Mouse (Mus musculus) inflammation-experienced regulatory T-cells, adult 6 months (primary cell): ENCODE measurements at regions not wholly inside any gene's neighbourhood (a gene's known extent, or its start where the extent isn't known, plus 50 kb on each side); places are given as distances from the start of the nearest gene placed in this dataset.
A peak's percentile ranks its signal among the peaks of the same experiment; 100 is the strongest.

Experiments used
- ATAC-seq: one replicate; pipeline ENCODE4 v1.8.0; 2017

DNA sequence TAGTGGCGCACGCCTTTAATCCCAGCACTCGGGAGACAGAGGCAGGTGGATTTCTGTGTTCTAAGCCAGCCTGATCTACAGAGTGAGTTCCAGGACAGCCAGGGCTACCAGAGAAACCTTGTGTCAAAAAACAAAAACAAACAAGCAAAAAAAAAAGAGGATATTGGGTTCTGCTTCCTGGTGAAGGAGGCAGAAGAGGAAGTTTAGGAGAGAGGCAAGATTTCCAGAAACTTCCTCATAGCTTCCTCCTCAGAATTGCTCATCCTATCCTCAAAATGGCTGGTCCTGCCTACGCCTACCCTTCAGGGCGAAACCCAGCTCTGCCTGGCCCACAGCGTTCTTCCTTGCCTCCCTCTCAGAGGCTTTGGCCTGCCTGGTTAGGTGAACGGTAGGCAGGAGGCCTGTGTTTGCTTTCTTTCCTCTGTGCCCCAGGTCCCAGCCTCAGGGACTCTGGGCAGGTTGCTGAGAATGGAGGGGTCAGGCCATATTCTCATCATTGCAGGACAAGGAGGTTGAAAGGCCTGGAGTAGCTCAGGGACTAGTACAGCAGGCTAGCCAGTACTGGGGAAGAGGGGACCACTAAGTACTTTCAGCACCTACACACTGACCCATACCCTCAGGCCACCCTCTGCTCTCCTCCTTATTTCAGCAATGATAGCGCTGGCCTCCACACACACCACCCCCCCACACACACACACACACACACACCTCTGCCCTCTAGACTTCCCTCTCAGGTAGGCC is 79.6 kb downstream of the Zfp36l2 start:
- ATAC-seq: no peak

DNA sequence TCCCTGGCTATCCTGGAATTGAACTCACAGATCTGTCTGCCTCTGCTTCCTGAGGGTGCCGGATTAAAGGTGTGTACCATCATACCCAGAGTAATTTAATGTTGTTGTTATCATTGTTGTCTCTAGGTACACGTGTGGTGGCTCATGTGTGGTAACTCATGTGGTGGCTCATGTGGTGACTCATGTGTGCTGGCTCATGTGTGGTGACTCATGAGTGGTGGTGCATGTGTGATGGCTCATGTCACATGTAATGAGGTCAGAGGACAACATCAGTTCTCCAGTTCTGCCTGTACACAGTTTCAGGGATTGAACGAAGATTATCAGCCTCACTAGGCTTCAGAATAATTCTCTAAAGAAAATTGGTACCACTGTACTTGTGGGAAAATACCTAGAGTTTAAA is 80.2 kb downstream of the Zfp36l2 start:
- ATAC-seq: no peak

DNA sequence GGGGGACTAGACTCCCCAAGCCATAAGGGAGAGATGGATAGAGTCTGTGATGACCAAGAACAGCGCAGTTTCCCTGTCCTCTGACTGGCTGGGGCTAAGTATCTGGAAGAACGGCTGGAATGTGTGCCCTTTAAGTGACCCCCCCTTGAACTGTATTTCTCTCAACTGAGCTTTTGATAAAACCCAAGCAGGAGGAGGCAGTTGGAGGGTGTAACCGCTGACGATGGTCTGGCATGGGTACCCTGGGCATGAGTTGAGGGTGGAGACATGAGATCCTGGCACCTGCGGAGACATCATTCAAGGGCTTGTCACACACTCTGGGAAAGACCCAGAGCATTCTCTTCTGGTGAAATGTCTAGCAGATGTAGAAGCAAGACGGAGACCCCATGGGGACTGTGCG is 83.5 kb downstream of the Zfp36l2 start:
- no peak for ATAC-seq

DNA sequence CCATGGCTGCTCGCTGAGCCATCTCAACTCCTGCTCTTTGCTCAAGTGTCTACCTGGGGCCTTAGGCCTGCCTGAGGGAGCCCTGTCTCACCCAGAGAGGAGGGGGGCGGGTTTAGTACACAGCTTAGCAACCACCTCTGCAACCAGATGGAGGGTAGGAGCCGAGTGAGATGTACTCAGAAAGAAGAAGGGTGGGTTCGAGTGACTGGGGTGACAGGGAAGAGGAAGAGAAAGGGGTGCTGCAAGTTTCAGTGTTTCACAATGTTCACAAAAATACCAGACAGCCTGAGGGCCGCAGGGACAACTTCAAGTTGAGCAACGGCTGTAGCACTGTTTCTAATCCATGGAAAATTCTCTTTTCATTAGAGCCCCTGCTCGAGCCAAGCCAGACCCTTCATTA is 84.4 kb downstream of the Zfp36l2 start:
- ATAC-seq: no peak

DNA sequence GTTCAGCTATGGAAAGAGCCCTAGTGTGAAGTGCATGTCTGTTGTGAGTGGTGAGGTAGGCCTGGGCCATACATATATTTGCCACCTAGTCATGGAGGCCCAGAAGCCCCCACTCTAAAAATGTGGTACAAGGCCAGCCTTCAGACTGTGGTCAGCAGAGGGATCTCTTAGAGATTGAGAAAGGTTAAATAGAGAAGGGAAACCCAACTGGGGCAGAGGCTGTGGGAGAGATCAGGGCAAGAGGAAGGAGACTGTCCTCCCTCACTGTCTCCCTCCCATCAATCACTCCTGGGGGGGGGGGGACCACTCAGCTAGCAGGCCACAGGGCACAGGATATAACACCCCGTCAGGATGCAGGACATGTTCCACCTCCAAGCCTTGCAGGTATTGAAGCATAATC is 86.1 kb downstream of the Zfp36l2 start:
- no peak for ATAC-seq

DNA sequence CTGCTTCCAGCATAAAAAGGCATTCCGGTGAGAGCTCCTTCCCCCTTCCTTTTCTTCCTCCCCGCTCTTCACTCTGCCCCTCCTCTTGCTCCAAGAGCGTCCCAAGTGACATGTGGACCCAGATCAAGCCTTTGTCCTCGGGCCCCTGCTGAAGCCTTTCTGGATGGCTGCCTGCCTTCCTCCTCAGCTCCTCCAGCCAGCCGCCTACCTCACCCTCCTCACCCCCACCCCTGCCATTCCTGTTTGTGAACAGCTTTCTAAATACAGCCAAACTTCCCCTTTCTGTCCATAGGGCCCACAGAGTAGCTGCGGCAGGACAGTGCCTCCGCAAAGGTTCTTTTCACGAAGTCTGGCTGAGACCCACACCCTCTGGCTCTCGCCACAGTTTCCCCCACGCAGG is 87.2 kb downstream of the Zfp36l2 start:
- ATAC-seq: no peak

DNA sequence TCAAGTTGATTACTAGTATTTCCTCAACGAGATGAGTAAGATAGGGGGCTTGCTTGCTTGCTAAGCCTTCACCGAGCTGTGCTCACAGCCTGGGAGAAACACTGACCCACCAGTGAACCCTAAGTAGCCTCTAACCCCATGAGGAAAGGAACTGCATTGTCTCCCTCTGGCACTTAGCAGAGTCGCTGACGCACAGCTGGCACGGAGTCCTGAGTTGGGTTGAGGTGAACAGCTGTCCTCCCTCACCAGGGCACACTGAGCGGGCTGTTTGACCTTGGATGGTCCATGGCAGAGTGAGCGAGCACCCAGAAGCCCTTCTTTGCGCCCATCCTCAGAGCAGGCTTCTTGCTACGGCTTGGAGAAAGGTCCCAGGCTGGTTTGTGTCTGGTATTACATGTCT is 88.0 kb downstream of the Zfp36l2 start:
- ATAC-seq: no peak

DNA sequence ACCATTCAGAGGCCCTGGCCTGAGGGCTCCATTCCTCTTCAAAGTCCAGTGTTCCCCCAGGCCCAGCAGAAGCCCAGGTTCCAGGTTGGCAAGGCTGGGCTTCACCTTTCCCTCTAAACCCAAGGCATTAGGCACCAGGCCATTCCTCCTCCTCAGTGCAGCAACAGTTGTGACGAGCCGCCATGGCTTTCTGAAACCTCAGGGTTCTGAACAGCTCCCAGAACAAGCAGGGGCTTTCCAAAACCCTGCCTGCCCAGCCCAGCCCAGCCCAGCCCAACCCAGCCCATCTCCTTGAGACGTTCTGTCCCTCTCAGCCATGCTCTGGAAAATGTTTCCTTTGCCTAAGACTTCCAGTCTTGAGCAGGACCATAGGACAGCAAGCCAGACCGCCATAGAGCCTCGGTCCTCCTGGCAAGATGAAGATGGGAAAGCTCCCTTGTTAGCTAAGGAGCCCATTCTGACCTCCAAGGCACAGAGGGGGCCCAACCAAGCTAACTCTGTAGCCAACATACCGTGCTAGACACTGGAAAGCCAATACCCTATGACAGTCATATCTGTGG is 89.8 kb downstream of the Zfp36l2 start:
- no peak for ATAC-seq

DNA sequence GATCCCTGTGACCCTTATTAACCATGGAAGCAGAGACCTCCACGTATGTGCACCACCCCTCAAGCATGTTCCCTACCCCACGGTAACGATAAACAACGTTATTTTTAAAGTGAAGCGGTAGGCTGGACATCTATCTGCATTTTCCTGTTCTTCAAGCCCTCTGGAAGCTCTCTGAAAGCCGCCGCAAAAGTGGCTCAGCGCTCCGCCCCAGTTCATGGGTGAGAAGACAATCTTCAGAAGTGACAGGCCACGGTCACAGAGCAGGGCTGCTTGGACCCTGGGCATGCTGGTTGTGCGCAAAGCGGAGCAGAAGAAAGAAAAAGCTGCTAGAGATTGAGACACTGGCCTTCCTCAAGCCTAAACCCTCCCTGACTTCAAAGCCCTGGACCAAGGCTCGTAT is 90.5 kb downstream of the Zfp36l2 start:
- no peak for ATAC-seq

DNA sequence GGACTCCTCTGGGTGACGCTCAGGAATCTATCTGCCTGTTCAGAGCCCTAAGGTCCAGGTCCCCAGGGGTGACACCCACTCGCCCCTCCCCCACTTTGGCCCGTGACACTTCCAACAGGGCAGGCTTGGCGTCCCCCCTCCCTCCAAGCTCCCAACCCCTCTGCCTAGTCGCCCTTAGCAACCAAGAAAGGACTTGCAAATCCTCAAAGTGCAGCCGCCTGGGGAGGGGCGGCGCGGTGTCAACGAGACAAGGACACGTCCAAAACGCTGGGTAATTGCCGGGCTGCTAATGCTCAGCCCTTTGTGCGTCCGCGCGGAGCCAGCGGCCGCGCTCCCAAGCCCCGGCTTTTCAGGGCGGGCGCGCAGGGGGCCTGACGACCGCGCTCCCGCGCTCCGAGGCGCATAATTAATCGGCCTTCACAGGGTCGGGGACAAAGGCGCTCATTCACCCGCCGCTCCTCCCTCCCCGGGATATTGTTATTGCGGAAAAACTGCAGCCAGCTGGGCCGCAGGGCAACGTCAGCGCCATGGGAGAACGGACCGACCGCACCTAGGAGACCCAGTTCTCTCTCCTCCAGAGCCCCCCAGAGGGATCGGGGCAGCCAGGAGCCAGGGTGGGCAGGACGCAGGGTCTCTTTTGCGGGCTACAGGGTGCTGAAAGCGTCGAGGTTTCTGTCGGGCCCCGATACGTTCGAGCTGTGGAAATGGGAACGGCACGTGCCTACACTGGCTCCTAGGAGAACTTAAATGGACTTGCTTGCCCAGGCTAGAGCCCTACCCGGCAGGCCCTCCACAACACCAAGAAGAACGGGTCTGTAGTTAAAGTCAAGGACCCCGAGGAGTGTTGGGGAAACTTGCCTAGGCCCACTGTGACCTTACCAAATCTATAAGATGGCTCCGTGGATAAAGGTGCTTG is 91.1 kb downstream of the Zfp36l2 start:
- ATAC-seq: no peak

DNA sequence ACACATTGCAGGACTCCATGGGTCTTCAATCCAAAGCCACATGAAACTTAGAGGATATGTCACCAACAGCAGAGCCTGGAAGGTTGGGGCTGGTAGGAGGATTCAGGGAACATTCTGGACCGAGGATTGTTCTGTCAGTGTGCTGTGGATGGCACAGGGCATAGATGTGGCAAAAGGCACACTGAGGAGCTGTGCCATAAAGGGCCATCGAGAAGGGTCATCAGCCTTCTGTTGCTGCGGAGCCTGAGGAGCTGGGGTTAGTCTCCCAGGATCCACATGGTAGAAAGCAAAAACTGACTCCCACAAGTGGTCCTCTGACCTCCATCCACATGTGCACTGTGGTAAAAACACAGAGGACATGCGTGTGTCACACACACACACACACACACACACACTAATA is 91.9 kb downstream of the Zfp36l2 start:
- ATAC-seq: no peak

DNA sequence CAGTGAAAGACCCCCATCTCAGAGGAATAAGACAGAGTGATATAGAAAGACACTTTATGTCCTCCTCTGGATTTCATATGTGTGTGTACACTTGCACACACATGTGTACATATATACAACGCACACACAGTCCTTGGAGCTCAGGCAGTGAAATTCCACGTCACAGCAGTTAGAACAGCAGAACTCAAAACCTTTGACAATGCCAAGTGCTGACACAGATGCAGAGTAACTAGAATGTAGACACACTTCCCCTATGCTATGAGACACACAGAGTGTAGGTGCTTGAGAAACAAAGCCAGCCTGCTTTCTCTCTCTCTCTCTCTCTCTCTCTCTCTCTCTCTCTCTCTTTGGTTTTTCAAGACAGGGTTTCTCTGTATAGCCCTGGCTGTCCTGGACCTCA is 92.7 kb downstream of the Zfp36l2 start:
- ATAC-seq: no peak

DNA sequence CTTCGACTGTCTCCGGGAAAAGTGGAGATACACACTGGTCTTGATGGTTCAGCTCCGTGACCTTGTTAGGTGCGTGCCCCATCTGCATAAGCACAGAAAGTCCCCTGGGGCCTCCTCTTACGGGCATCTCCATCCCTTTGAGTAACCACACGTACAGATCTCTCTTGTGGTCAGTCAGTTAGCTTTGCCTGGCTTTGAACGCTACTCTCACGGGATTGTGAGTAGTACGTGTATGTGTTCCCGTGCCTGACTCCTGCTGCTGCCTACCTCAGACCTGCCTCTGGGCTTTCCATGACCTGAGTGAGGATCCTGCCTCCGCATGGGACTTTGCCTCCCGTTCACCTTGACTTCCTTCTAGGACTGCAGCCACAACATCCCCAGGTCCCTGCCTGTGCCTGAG is 101.4 kb downstream of the Zfp36l2 start:
- ATAC-seq: no peak

DNA sequence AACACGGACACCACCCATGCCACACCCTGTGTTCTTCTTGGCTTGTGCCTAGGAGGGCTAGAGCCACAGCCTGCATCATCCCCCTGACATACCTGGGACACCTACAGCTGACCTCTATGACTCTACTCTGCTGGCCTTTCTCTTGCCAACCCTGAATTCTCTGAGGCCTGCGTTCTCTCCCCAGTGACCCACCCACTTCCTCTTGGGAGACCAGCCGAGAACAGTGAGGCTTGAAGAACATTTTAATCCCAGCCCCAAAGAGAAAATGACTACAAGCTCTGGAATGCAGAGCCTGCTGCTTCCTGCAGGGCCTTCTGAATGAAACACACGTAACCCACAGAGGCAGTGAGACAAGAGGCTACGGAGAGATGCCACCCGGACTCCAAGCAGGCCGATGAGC is 102.0 kb downstream of the Zfp36l2 start:
- no peak for ATAC-seq

DNA sequence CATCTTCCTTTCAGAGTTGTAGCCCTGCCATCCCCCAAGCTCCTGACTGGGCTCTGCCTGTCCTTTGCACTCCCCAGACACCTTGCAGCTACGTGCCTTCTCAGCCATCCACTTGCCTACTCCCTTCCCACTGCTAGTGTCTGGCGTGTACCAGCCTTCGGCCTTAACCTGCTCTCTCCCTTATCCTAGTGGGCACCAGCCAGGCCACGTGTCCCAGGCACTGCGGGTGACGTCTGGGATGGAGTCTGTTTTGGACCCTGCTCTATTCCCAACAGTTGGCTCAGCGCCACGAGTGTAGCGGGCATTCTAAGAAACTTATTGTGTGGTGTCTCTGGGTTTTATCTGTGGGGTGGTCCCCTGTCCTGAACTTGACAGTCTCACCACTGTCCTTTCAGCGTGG is 102.5 kb downstream of the Zfp36l2 start:
- ATAC-seq: no peak

DNA sequence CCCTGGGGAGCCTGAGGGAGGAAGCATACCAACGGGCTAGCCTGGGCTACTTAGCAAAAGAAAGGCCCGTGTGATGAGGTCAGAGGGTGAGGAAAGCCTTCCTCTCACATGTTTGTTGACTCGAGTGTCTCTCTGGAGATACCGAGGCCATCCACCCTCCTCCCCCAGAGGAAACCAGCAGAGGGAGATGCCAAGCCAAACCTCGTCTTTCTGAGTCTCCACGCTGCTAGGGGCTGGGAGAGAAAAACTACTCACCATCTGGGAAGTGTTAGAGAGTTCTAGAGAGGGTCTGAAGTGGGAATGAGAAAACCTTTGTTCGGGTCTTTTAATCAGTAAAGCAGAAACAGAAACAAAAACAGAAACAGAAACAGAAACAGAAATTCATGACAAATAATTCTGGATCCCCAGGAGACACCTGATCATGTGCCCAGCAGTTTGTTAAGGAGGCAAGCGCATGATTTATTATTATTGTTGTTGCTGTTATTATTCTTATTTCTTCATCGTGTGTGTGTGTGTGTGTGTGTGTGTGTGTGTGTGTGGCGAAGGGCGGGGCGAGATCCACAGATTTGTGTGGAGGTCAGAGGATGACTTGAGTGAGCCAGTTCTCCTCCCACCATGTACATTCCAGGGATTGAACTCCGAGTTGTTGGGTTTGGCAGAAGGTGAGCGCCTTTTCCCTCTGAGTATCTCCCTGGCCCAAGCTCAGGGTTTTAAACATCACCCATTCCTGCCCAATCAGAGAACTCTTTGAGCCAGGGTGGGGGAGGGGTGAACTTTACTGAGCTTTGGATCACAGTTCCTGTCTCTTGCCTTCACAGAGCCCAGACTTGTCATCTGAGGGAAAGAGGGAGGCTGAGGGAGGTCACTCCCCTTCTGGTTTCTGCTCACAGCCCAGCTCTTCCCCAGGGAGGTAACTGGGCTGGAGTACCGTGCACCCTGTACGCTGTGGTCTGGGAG is 104.2 kb downstream of the Zfp36l2 start:
- ATAC-seq: peak; percentile 38

DNA sequence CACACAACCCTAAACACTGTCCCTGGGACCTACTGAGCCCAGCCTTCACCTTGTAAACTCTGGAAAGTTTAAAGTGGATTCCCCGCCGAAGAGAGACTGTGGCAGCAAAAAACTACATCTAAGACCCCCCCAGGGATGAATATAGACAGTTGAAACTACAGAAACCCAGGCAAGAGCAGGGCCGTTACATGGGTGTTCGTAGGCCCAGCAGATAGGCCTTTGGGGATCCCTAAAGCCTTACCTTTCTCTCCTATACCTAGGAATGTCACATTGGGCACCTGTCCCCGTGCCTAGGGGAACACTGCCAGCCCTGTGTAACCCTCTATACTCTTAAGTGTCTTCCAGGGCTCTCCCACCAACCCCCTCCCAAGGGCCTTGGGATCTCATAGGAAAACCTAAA is 105.2 kb downstream of the Zfp36l2 start:
- no peak for ATAC-seq

DNA sequence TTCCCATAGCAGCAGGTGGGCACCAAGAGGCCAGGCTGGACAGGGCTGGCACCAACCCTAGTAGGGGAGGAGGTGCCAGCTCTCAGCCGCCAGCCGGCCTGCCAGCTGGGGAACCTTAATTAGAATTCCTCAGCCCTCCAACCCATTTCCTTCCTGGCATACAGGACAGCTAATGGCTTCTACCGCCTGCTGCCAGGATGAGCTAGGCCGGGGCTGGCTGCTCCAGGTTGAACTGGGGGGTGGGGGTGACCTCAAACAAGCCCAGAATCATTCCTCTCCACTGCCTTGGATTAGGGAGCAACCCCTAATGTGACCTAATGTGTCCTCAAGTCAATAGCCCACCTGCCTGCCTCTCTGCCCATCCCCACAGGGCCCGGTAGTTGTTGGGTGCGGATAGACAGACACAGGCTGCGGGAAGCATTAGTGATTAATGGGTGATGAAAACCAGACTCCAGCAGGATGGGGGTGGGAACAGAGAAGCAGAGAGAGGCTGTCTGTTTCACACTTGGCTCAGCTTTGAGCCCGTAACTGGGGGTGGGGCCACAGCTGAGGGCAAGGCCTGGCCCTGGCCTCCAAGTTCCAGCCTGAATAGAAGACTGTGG is 105.9 kb downstream of the Zfp36l2 start:
- no peak for ATAC-seq

DNA sequence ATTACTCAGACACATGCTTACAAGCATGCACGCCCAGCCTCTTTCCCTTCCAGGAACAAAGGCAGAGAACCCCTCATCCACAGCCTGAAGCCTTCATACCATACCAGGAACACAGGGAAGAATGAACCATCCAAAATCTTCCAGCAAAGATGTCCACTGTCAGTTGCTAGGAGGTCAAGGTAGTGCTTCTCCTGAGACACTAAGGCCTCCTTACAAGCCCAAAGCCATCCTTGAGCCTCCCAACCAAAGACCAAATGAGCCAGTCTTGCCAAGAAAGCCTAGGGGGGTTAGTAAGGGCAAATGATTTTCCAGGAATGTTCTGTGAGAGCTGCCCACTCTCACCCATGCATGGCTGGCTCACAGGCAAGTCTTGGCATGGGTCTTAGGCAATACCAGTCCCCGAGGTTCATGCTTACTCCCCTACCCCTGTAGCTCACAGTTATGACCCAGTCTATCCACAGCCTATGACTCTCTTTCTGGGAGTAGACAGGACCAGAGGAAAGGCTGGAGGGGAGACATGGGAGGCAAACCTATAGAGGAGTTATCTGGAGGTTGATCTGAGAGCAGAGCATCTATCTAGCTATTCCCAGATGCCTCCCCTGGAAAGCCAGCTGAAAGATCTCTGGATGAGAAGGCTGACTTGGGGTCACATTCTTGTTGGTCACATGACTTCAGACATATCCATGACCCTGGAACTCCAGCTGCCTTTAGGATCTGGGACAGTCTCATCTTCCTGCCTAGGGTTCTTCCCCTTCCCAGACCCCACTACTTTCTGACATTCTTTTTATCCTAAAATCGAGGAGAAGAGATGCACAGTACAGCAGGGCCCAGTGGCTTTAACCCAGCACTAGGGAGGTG is 112.4 kb downstream of the Zfp36l2 start:
- ATAC-seq: no peak

DNA sequence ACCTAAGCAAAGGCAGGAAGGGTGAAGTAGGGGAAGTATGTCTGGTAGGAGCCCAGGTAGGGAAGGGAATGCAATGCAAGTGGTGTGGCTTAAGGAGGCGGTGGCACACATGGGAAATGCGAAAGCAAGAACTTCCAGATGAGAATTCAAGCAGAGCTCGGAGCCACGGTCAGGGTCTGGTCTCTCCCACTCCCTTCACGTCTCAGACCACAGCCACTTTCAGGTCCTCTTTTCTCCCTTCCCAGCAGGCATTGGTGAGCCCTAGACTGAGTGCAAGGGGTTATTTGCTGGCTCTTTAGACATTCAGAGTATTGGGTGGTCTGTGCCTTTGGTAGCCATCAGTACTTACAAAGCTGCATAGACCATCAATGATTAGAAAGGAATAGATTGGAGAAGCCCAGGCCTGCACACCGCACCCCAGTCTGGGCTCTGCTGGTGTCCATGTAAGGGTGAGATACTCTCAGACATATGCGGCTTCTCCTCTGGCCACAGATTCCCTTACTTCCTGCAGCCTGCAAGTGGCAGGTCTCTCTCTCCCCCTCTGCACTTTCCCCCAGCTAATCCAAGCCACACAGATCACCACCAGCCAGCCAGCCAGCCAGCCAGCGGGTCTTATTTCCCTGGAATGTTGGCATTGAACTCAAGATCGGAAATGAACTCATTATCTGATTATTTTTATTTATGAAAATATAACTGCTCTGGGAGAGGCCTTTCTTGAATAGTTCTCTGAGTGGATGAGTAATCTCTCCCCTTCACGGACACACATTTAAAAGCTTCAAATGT is 113.6 kb downstream of the Zfp36l2 start:
- no peak for ATAC-seq
